Mouse (Mus musculus) limb, embryonic 12.5 days (tissue): Measurements from ENCODE around the gene Fgfr2. TPM values are rescaled to one million over a fixed set of nuclear protein-coding genes. Genes with fewer than 3 reads are reported as not detected.

Experiments used
- ATAC-seq: fragments of 200-750 bp; cut with Nextera tagmentation; 2 replicates; pipeline ENCODE4 v1.8.0; 2017; ENCODE audit warnings: low read depth, moderate TSS enrichment; ENCODE audit not compliant: insufficient number of reproducible peaks, insufficient read depth, low FRiP score, low TSS enrichment
- H3K27ac ChIP-seq: fragments of 300-500 bp; sonication (generic); 2 replicates; pipeline ENCODE4 v1.5.1; 2016; ENCODE audit warnings: mild to moderate bottlenecking, moderate library complexity
- H3K27me3 ChIP-seq: fragments of 300-500 bp; sonication (generic); 2 replicates; pipeline ENCODE4 v1.6.1; 2016; ENCODE audit warnings: mild to moderate bottlenecking, moderate library complexity
- H3K36me3 ChIP-seq: fragments of 300-500 bp; sonication (generic); 2 replicates; pipeline ENCODE4 v1.6.1; 2016; ENCODE audit warnings: mild to moderate bottlenecking, moderate library complexity
- H3K4me1 ChIP-seq: fragments of 300-500 bp; sonication (generic); replicated peaks from 2 replicates; pipeline ENCODE4 v1.6.1; 2016
- H3K4me2 ChIP-seq: fragments of 300-500 bp; sonication (generic); 2 replicates; pipeline ENCODE4 v1.6.1; 2016; ENCODE audit warnings: mild to moderate bottlenecking, moderate library complexity
- H3K4me3 ChIP-seq: fragments of 300-500 bp; sonication (generic); replicated peaks from 2 replicates; pipeline ENCODE4 v1.5.1; 2016; ENCODE audit warnings: mild to moderate bottlenecking
- H3K9ac ChIP-seq: fragments of 300-500 bp; sonication (generic); replicated peaks from 2 replicates; pipeline ENCODE4 v1.6.1; 2016; ENCODE audit warnings: mild to moderate bottlenecking, moderate library complexity
- H3K9me3 ChIP-seq: fragments of 300-500 bp; sonication (generic); 2 replicates; pipeline ENCODE4 v1.6.1; 2016; ENCODE audit warnings: mild to moderate bottlenecking, moderate library complexity
- WGBS: fragments of 180-500 bp; shearing (Covaris S2); methylation state at CpG from one replicate; pipeline ENCODE4 v1.1.7; 2016; 5-methylcytosine and 5-hydroxymethylcytosine counted together
- polyA plus RNA-seq: library from polyadenylated mRNA; unstranded; fragments of >200 nt; fragmentation: Nextera tagmentation; extraction: Ambion mirVana; gene quantifications from 2 replicates; pipeline ENCODE4 v1.2.1, GENCODE M21; 2016

Gene Fgfr2
- polyA plus RNA-seq, 1 experiment from 2014 or later: 112 TPM

- 44% methylated on average over 2 of the region's 2 CpGs for WGBS
- ATAC-seq: no peak
- Histone ChIP-seq H3K36me3 (no peaks in the 10 kb centered on the region), H3K9me3 (no peaks in the 10 kb centered on the region), H3K4me3 (no peak overlapping the region), H3K9ac (no peak overlapping the region), H3K4me1 (peaks cover 76% of the 10 kb centered on the region), H3K27me3 (no peaks in the 10 kb centered on the region), H3K27ac (0 out of 2 replicates have a peak overlapping the region, but pooled peaks have one; percentile 25), H3K4me2 (peak overlapping the region; percentile 48)
These were observed 5.3 kb downstream of the Fgfr2 start for GRCm38 (mm10) chr7:133117815-133118214.

GRCm38 (mm10) chr7:133116542-133116941 lies 6.6 kb downstream of the Fgfr2 start:
- H3K4me3 ChIP-seq: no peak overlapping the region
- H3K9me3 ChIP-seq: no peaks in the 10 kb centered on the region
- no peaks in the 10 kb centered on the region for H3K27me3 ChIP-seq
- no peak overlapping the region for H3K9ac ChIP-seq
- peaks cover 89% of the 10 kb centered on the region for H3K4me1 ChIP-seq
- H3K27ac ChIP-seq: no peak overlapping the region
- ATAC-seq: no peak
- H3K4me2 ChIP-seq: peak overlapping the region; percentile 48
- no peaks in the 10 kb centered on the region for H3K36me3 ChIP-seq

GRCm38 (mm10) chr7:133115886-133116285 lies 7.3 kb downstream of the Fgfr2 start:
- Histone ChIP-seq H3K27ac (no peak overlapping the region), H3K4me3 (no peak overlapping the region; the same call in 1 of the 2 replicates), H3K36me3 (no peaks in the 10 kb centered on the region), H3K9me3 (no peaks in the 10 kb centered on the region), H3K4me2 (peak overlapping the region; percentile 48), H3K4me1 (peaks cover 95% of the 10 kb centered on the region), H3K9ac (peak overlapping the region; percentile 24; the same call in 1 of the 2 replicates), H3K27me3 (no peaks in the 10 kb centered on the region)
- WGBS: 12% methylated on average over 15 of the region's 15 CpGs
- no peak for ATAC-seq

GRCm38 (mm10) chr7:133114847-133115470 lies 8.2 kb downstream of the Fgfr2 start:
- peak overlapping the region; percentile 48 for H3K4me2 ChIP-seq
- peak overlapping the region; percentile 37; the same call in 1 of the 2 replicates for H3K9ac ChIP-seq
- no peaks in the 10 kb centered on the region for H3K9me3 ChIP-seq
- peak overlapping the region; percentile 25 for H3K4me3 ChIP-seq
- H3K27me3 ChIP-seq: no peaks in the 10 kb centered on the region
- no peaks in the 10 kb centered on the region for H3K36me3 ChIP-seq
- peak; percentile 33; the same call in 1 of the 2 replicates for ATAC-seq
- WGBS: 9% methylated on average over 20 of the region's 20 CpGs
- H3K27ac ChIP-seq: no peak overlapping the region
- H3K4me1 ChIP-seq: peaks cover 95% of the 10 kb centered on the region

GRCm38 (mm10) chr7:133113185-133113895 lies 9.8 kb downstream of the Fgfr2 start:
- Histone ChIP-seq H3K4me3 (no peak overlapping the region), H3K27me3 (no peaks in the 10 kb centered on the region), H3K27ac (0 out of 2 replicates have a peak overlapping the region, but pooled peaks have one; percentile 25), H3K36me3 (no peaks in the 10 kb centered on the region), H3K9me3 (no peaks in the 10 kb centered on the region), H3K4me2 (no peak overlapping the region), H3K9ac (no peak overlapping the region), H3K4me1 (peaks cover 92% of the 10 kb centered on the region)
- no peak for ATAC-seq
- 80% methylated on average over 8 of the region's 8 CpGs for WGBS

- Histone ChIP-seq H3K36me3 (no peaks in the 10 kb centered on the region), H3K27ac (no peak overlapping the region), H3K4me1 (peaks cover 84% of the 10 kb centered on the region), H3K9ac (no peak overlapping the region), H3K27me3 (no peaks in the 10 kb centered on the region), H3K4me2 (no peak overlapping the region), H3K9me3 (no peaks in the 10 kb centered on the region), H3K4me3 (no peak overlapping the region)
- 36% methylated on average over 6 of the region's 6 CpGs for WGBS
- no peak for ATAC-seq
These were observed 10.8 kb downstream of the Fgfr2 start for GRCm38 (mm10) chr7:133112351-133112831.

GRCm38 (mm10) chr7:133109442-133109841 lies 13.7 kb downstream of the Fgfr2 start:
- no peak overlapping the region for H3K4me2 ChIP-seq
- H3K9me3 ChIP-seq: no peaks in the 10 kb centered on the region
- H3K4me3 ChIP-seq: no peak overlapping the region
- H3K27me3 ChIP-seq: no peaks in the 10 kb centered on the region
- H3K36me3 ChIP-seq: no peaks in the 10 kb centered on the region
- H3K9ac ChIP-seq: no peak overlapping the region
- peaks cover 62% of the 10 kb centered on the region for H3K4me1 ChIP-seq
- 95% methylated on average over 4 of the region's 4 CpGs for WGBS
- no peak overlapping the region for H3K27ac ChIP-seq
- no peak for ATAC-seq

GRCm38 (mm10) chr7:133108695-133109094 lies 14.5 kb downstream of the Fgfr2 start:
- no peak overlapping the region for H3K9ac ChIP-seq
- ATAC-seq: no peak
- 90% methylated on average over 2 of the region's 2 CpGs for WGBS

GRCm38 (mm10) chr7:133102578-133102977 lies 20.6 kb downstream of the Fgfr2 start:
- H3K9me3 ChIP-seq: no peaks in the 10 kb centered on the region
- no peak overlapping the region for H3K4me3 ChIP-seq
- peaks cover 31% of the 10 kb centered on the region for H3K4me1 ChIP-seq
- no peak overlapping the region for H3K27ac ChIP-seq
- WGBS: 58% methylated on average over 3 of the region's 3 CpGs
- H3K36me3 ChIP-seq: peaks cover 21% of the 10 kb centered on the region
- no peaks in the 10 kb centered on the region for H3K27me3 ChIP-seq
- ATAC-seq: no peak
- H3K4me2 ChIP-seq: no peak overlapping the region
- no peak overlapping the region for H3K9ac ChIP-seq

More at GRCm38 (mm10) chr7:133108695-133109094, 14.5 kb downstream of the Fgfr2 start:
- Histone ChIP-seq H3K36me3 (no peaks in the 10 kb centered on the region), H3K4me2 (no peak overlapping the region), H3K4me3 (no peak overlapping the region), H3K9me3 (no peaks in the 10 kb centered on the region), H3K4me1 (peaks cover 57% of the 10 kb centered on the region), H3K27ac (no peak overlapping the region), H3K27me3 (no peaks in the 10 kb centered on the region)

- H3K4me3 ChIP-seq: no peak overlapping the region
- peaks cover 21% of the 10 kb centered on the region for H3K36me3 ChIP-seq
- peaks cover 31% of the 10 kb centered on the region for H3K4me1 ChIP-seq
- no peak for ATAC-seq
- H3K27me3 ChIP-seq: no peaks in the 10 kb centered on the region
- H3K9ac ChIP-seq: no peak overlapping the region
- WGBS: 89% methylated on average over 6 of the region's 6 CpGs
- no peak overlapping the region for H3K4me2 ChIP-seq
- no peak overlapping the region for H3K27ac ChIP-seq
- H3K9me3 ChIP-seq: no peaks in the 10 kb centered on the region
These were observed 22.1 kb downstream of the Fgfr2 start for GRCm38 (mm10) chr7:133101070-133101469.

- H3K4me2 ChIP-seq: no peak overlapping the region
- peaks cover 27% of the 10 kb centered on the region for H3K36me3 ChIP-seq
- WGBS: 79% methylated on average over 6 of the region's 6 CpGs
- H3K4me3 ChIP-seq: no peak overlapping the region
- H3K27ac ChIP-seq: no peak overlapping the region
- H3K9ac ChIP-seq: no peak overlapping the region
- H3K27me3 ChIP-seq: no peaks in the 10 kb centered on the region
- ATAC-seq: no peak
- H3K9me3 ChIP-seq: no peaks in the 10 kb centered on the region
- peaks cover 34% of the 10 kb centered on the region for H3K4me1 ChIP-seq
These were observed 23.0 kb downstream of the Fgfr2 start for GRCm38 (mm10) chr7:133100178-133100577.
